Mouse (Mus musculus) kidney, postnatal 0 days (tissue): ENCODE results near the gene Fam90a1b. TPM values are rescaled to one million over a fixed set of nuclear protein-coding genes. Genes with fewer than 3 reads are reported as not detected.

Source experiments
- ATAC-seq: fragments of 200-750 bp; cut with Nextera tagmentation; replicated peaks from 2 replicates; pipeline ENCODE4 v1.8.0; 2017; ENCODE audit warnings: low read depth, moderate number of reproducible peaks, moderate TSS enrichment, moderate library complexity; ENCODE audit not compliant: low FRiP score
- DNase-seq: peaks from one replicate; pipeline ENCODE4 v3.0.0-alpha.2; 2016; ENCODE audit warnings: low spot score
- H3K27ac ChIP-seq: fragments of 300-500 bp; sonication (generic); 2 replicates; pipeline ENCODE4 v1.5.1; 2014; ENCODE audit warnings: mild to moderate bottlenecking
- H3K27me3 ChIP-seq: fragments of 300-500 bp; sonication (generic); 2 replicates; pipeline ENCODE4 v1.6.1; 2014; ENCODE audit warnings: low read length, mixed read lengths; ENCODE audit not compliant: insufficient read depth
- H3K36me3 ChIP-seq: fragments of 300-500 bp; sonication (generic); 2 replicates; pipeline ENCODE4 v1.6.1; 2014; ENCODE audit warnings: low read length, mixed read lengths; ENCODE audit not compliant: insufficient read depth
- H3K4me1 ChIP-seq: fragments of 300-500 bp; sonication (generic); replicated peaks from 2 replicates; pipeline ENCODE4 v1.6.1; 2014; ENCODE audit warnings: antibody characterized with exemption, low read length, mixed read lengths; ENCODE audit not compliant: insufficient read depth
- H3K4me2 ChIP-seq: fragments of 300-500 bp; sonication (generic); 2 replicates; pipeline ENCODE4 v1.6.1; 2014; ENCODE audit warnings: mild to moderate bottlenecking, low read length, moderate library complexity, mixed read lengths
- H3K4me3 ChIP-seq: fragments of 300-500 bp; sonication (generic); replicated peaks from 2 replicates; pipeline ENCODE4 v1.5.1; 2014; ENCODE audit warnings: low read depth, low read length
- H3K9ac ChIP-seq: fragments of 300-500 bp; sonication (generic); 2 replicates; pipeline ENCODE4 v1.6.1; 2014; ENCODE audit warnings: low read depth, low read length
- H3K9me3 ChIP-seq: fragments of 300-500 bp; sonication (generic); replicated peaks from 2 replicates; pipeline ENCODE4 v1.6.1; 2016; ENCODE audit warnings: low read length, inconsistent platforms, mixed read lengths
- CTCF ChIP-seq: IDR thresholded peaks from 2 replicates; pipeline ENCODE4 v1.5.1; 2016; ENCODE audit warnings: antibody characterized with exemption, low read depth, mild to moderate bottlenecking, moderate library complexity
- WGBS: fragments of 180-500 bp; shearing (Covaris S2); extraction: QIAGEN DNeasy Blood & Tissue Kit; methylation state at CpG from one replicate; pipeline ENCODE4 v1.1.7; 2014; 5-methylcytosine and 5-hydroxymethylcytosine counted together
- microRNA-seq: library from miRNA; unstranded; fragments of <30 nt; microRNA quantifications from one replicate; pipeline ENCODE4, GENCODE M21; 2016
- polyA plus RNA-seq: library from polyadenylated mRNA; unstranded; fragments of >200 nt; fragmentation: Nextera tagmentation; extraction: Ambion mirVana; gene quantifications from 2 replicates; pipeline ENCODE4 v1.2.1, GENCODE M21; 2015

Fam90a1b gene
- polyA plus RNA-seq, 1 experiment from 2014 or later, result 0.09 TPM

DNA sequence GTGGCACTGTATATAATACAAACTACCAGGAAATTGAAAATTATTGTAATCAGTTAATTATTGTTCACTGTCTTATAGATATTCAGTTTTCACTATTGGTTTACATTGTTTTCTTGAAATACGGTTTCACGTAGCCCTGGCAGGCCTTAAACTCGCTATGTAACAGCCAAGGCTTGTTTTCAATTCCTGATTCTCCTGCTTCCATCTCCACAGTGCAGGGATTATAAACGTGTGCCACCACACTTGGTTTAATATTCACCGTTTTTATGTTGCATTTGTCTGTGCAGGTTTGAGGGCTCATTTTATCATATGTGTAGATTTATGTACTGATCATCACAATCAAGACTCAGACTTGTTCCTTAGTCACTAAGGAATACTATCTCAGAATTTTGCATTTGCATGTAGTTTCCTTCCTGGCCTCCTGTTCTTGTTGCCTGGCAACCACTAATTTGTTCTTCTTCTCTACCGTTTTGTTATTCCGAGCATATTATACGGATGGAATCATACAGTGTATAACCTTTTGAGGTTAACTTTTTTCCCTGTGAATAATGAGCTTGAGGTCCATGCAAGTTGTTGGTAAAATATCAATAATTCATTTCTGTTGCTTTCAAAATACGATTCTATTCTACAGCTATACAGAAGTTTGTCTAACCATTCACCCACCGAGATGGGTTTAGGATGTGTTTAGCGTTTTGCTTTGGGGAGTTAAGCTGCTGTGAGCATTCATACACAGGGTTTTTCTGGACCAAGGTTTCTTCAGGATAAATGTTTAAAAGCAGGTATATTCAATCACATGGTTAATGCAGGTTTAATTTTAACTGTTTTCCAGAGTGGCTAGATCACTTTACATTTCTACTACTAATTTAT lies 45.3 kb downstream of the Fam90a1b start:
- Histone ChIP-seq H3K4me1 (no peaks in the 10 kb centered on the region), H3K27me3 (0 out of 2 replicates have a peak, but pooled peaks cover under 1% of the 10 kb centered on the region), H3K4me3 (no peak overlapping the region), H3K4me2 (no peak overlapping the region), H3K27ac (no peak overlapping the region), H3K9ac (no peak overlapping the region), H3K36me3 (no peaks in the 10 kb centered on the region), H3K9me3 (no peaks in the 10 kb centered on the region)
- ATAC-seq (no peak), DNase-seq (no peak)
- WGBS, result 79% methylated on average over 11 of the region's 11 CpGs
- no peak for TF ChIP-seq CTCF

Small RNA genes lying within 50 kb of the gene (microRNA-seq; reads per million reads assigned to microRNA genes)
- not detected for gene Gm44477

Other genes starting within 250 kb of the Fam90a1b start
- 24.2 and 25.6 TPM in 2 replicates for gene Zfx, start 243.1 kb downstream of the Fam90a1b start, polyA plus RNA-seq
- 41.3 and 44.7 TPM in 2 replicates for gene Eif2s3x, start 153.9 kb downstream of the Fam90a1b start, polyA plus RNA-seq
- 7.8 and 8.3 TPM in 2 replicates for gene Klhl15, start 132.2 kb downstream of the Fam90a1b start, polyA plus RNA-seq
- 170 and 171 TPM in 2 replicates for gene Apoo, start 340 bp upstream of the Fam90a1b start, polyA plus RNA-seq
- 364 and 400 TPM in 2 replicates for gene Maged1, start 175.4 kb upstream of the Fam90a1b start, polyA plus RNA-seq